Mouse (Mus musculus): ENCODE results near the gene Bhlha9.
A peak's percentile ranks its signal among the peaks of the same experiment; 100 is the strongest.

Gene Bhlha9

GRCm38 (mm10) chr11:76671871-76672475 lies at the start of gene Bhlha9:
Gene Bhlha9, plus strand, starts transcription at chr11:76672470.
- no peak for DNase-seq (ENCODE audit: low spot score)

- no peak for DNase-seq (ENCODE audit: low spot score)
Measured at GRCm38 (mm10) chr11:76622566-76623205, 49.6 kb upstream of the Bhlha9 start.

- DNase-seq (ENCODE audit: low spot score), result no peak
Measured at GRCm38 (mm10) chr11:76623206-76623961, 48.9 kb upstream of the Bhlha9 start.

GRCm38 (mm10) chr11:76624071-76624470 lies 48.2 kb upstream of the Bhlha9 start:
- no peak for DNase-seq (ENCODE audit: low spot score)

- DNase-seq (ENCODE audit: low spot score), result no peak
Measured at GRCm38 (mm10) chr11:76624881-76625280, 47.4 kb upstream of the Bhlha9 start.

GRCm38 (mm10) chr11:76628613-76629012 lies 43.7 kb upstream of the Bhlha9 start:
- no peak for DNase-seq (ENCODE audit: low spot score)

GRCm38 (mm10) chr11:76630023-76630422 lies 42.2 kb upstream of the Bhlha9 start:
- no peak for DNase-seq (ENCODE audit: low spot score)

- DNase-seq (ENCODE audit: low spot score), result no peak
Measured at GRCm38 (mm10) chr11:76630487-76630886, 41.8 kb upstream of the Bhlha9 start.

- no peak for DNase-seq (ENCODE audit: low spot score)
Measured at GRCm38 (mm10) chr11:76639269-76639985, 32.8 kb upstream of the Bhlha9 start.

GRCm38 (mm10) chr11:76640231-76640630 lies 32.0 kb upstream of the Bhlha9 start:
- no peak for DNase-seq (ENCODE audit: low spot score)

GRCm38 (mm10) chr11:76644257-76644656 lies 28.0 kb upstream of the Bhlha9 start:
- DNase-seq (ENCODE audit: low spot score), result no peak

- no peak for DNase-seq (ENCODE audit: low spot score)
Measured at GRCm38 (mm10) chr11:76645036-76645435, 27.2 kb upstream of the Bhlha9 start.

- peak; percentile 57 for DNase-seq (ENCODE audit: low spot score)
Measured at GRCm38 (mm10) chr11:76645955-76646354, 26.3 kb upstream of the Bhlha9 start.

GRCm38 (mm10) chr11:76647062-76647461 lies 25.2 kb upstream of the Bhlha9 start:
- no peak for DNase-seq (ENCODE audit: low spot score)

- peak; percentile 51 for DNase-seq (ENCODE audit: low spot score)
Measured at GRCm38 (mm10) chr11:76647500-76647899, 24.8 kb upstream of the Bhlha9 start.

GRCm38 (mm10) chr11:76650862-76651560 lies 21.3 kb upstream of the Bhlha9 start:
- no peak for DNase-seq (ENCODE audit: low spot score)

GRCm38 (mm10) chr11:76652838-76653334 lies 19.4 kb upstream of the Bhlha9 start:
- DNase-seq (ENCODE audit: low spot score), result no peak

GRCm38 (mm10) chr11:76655106-76655505 lies 17.2 kb upstream of the Bhlha9 start:
- no peak for DNase-seq (ENCODE audit: low spot score)

- DNase-seq (ENCODE audit: low spot score), result no peak
Measured at GRCm38 (mm10) chr11:76657450-76657970, 14.8 kb upstream of the Bhlha9 start.

- DNase-seq (ENCODE audit: low spot score), result no peak
Measured at GRCm38 (mm10) chr11:76659138-76659930, 12.9 kb upstream of the Bhlha9 start.

All from spleen, adult 12 weeks (tissue).